Mouse (Mus musculus) forebrain, embryonic 16.5 days (tissue): Measurements from ENCODE around the gene Nbl1. TPM values are rescaled to one million over a fixed set of nuclear protein-coding genes. Genes with fewer than 3 reads are reported as not detected.

Experiments used
- polyA plus RNA-seq: library from polyadenylated mRNA; unstranded; fragments of >200 nt; fragmentation: Nextera tagmentation; extraction: Ambion mirVana; gene quantifications from 2 replicates; pipeline ENCODE4 v1.2.1, GENCODE M21; 2015

Gene Nbl1
- polyA plus RNA-seq, 1 experiment from 2014 or later: 27.0 TPM

Other genes with a start within 250 kb of the Nbl1 start
- gene Pla2g5, start 229.5 kb downstream of the Nbl1 start, polyA plus RNA-seq: 0.54 and 1.2 TPM in 2 replicates
- not detected in 2 replicates for gene Gm13030, start 219.0 kb downstream of the Nbl1 start, polyA plus RNA-seq
- not detected in 2 replicates for gene Pla2g2e, start 215.1 kb downstream of the Nbl1 start, polyA plus RNA-seq
- 2.4 and 3.2 TPM in 2 replicates for gene Otud3, start 179.0 kb downstream of the Nbl1 start, polyA plus RNA-seq
- gene Rnf186, start 125.9 kb downstream of the Nbl1 start, polyA plus RNA-seq: not detected in 2 replicates
- gene Tmco4, start 120.1 kb downstream of the Nbl1 start, polyA plus RNA-seq: 1.1 and 1.2 TPM in 2 replicates
- gene Htr6, start 17.4 kb downstream of the Nbl1 start, polyA plus RNA-seq: 0.34 and 0.60 TPM in 2 replicates
- 355 and 370 TPM in 2 replicates for gene Minos1, start 38.1 kb upstream of the Nbl1 start, polyA plus RNA-seq
- 311 and 321 TPM in 2 replicates for gene Capzb, start 99.9 kb upstream of the Nbl1 start, polyA plus RNA-seq
- 10.1 and 13.2 TPM in 2 replicates for gene Pqlc2, start 217.7 kb upstream of the Nbl1 start, polyA plus RNA-seq
- 56.5 and 56.7 TPM in 2 replicates for gene Akr7a5, start 217.8 kb upstream of the Nbl1 start, polyA plus RNA-seq